Mouse (Mus musculus) small intestine, adult 2 months (tissue): ENCODE measurements around the gene Zfp574.
A peak's percentile ranks its signal among the peaks of the same experiment; 100 is the strongest.

Experiments
- CTCF ChIP-seq: fragments of 200-500 bp; IDR thresholded peaks from 2 replicates; pipeline ENCODE4 v1.5.1; 2012; ENCODE audit warnings: low read depth, mild to moderate bottlenecking, control low read depth, inconsistent platforms, low read length, moderate library complexity, mixed read lengths; ENCODE audit not compliant: insufficient replicate concordance, insufficient read length; ENCODE audit errors: extremely low read depth
- POLR2A ChIP-seq: fragments of 200-500 bp; IDR thresholded peaks from 2 replicates; pipeline ENCODE4 v1.6.1; 2012; ENCODE audit warnings: low read depth, mild to moderate bottlenecking, control low read depth, inconsistent platforms, low read length, moderate library complexity

GRCm38 (mm10) chr7:25082510-25082909, 10.1 kb downstream of the Zfp574 start:
- TF ChIP-seq CTCF (peak; percentile 42; the same call in 1 of the 2 replicates), POLR2A (no peak)
